Mouse (Mus musculus): ENCODE data around the gene Sap30l. TPM values are rescaled to one million over a fixed set of nuclear protein-coding genes. Genes with fewer than 3 reads are reported as not detected.
"Not testable (repeated sequence)": the region's sequence is repeated elsewhere in the genome, so short reads cannot be mapped to it uniquely, and the experiment has no call there.

Sap30l gene
- total RNA-seq, 2 experiments from 2014 or later: 16.5 to 22.6 TPM

DNA sequence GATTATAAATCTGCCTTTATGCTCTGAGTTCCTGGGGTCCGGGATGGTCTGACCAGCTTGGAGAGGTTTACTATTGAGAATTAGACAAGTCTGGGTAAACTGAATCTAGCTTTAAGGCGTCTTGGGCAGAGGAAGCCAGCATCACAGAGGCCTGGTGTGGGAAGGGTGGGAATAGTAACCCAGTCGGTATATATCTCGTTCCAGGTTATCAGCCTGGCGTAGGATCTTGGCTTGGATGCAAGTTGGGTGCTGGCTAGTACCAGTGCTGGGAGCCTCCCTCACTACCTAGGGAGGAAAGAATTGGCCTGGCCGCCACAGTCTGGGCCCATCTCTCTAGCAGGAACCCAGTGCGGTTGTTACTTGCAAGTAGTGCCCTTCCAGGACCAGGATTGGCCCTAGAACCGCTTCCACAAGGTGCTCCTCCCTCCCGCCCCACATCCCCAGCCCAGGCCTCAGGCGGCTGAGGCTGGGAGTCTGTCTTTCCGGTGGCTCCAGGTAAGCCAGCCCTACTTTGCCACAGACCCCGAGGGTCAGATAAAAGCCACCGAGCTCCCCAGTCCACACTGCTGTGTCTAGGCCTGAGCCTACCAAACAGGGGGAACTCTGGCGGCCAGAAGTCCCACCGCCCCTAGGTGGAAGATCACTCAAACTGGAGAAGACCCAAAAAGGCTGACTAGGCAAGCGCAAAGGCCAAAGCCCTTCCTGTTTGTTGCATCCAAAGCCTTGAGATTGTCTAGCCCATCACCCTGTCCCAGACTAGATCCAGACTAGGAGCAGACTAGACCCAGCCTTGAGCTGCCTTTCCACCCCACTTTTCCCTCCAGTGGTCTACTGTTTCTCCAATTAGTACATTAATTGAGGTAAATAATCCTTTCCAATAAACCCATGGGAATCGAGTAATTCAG is 28.7 kb downstream of the Sap30l start:
- ATAC-seq (replicated peaks; ENCODE audit: poor library complexity): no peak

DNA sequence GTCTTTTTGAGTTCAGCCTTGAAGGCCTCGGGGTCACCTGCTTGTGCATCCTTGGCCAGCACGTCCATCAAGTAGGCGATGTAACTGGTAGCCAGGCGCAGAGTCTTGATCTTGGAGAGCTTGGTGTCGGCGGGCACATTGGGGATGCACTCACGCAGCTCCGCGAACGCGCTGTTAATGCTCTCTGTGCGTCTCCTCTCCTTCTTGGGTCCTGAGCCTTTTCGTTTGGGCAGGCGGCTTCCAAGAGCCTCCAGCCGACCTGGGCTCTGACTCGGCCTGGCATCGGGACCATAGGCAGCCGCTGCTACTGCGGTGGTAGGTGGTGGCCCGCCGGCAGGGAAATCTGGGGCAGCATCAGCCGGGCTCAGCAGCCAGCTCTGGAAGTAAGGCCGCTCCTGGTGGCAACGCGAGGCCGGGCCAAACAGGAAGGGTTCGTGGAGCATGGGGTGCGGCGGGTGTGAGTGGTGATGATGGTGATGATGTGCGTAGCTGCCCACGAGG is 29.9 kb downstream of the Sap30l start:
- ATAC-seq (replicated peaks; ENCODE audit: poor library complexity): no peak

DNA sequence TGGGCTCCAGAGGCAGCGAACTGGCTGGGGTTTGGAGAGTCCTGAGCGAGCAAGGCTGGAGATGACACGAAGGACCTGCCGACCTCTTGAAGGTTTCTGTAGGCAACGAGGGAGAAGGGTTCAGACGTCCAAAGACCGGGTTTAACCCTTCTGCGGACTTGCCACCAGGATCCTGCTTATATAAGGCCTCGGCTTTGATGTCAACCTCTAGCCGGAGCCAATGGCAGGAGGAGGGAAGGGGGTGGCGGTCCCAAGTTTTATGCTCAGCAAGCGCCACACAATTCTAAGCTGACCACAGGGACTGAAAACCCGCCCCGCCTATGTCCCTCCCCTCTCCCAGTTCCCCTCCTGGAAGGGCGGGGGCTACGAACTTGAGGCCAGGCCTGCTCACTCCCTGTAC is 30.4 kb downstream of the Sap30l start:
- no peak for ATAC-seq (replicated peaks; ENCODE audit: poor library complexity)

DNA sequence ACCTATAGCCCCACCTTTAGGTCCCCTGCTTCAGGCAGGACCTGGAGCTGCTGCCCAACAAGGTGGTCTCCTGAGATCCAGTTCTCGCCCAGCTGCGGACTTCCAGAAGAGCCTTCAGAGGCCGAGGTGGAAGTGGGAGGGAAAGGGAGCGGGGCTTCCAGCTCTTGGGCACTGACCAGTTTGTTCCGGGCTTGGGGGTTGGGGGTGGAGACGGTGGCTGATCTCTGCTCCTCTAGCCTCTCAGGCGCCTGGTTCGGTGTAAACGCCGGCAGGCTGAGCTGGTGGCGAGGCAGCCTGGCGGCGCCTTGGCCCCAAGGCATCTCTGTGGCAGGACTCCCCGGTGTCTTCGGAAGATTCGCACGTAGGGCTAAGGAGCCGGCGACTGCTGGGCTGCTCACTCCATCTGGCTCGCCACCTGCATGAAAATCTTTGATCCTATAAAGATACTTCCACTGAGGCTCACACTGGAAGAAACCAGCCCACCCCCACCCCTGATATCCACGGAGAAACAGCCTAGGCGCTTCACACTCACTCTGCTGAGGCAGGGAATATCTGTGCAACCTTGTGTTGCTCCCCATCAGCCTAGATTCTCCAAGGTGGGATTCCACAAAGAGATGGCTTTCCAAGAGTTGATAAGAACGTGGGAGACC is 31.2 kb downstream of the Sap30l start, which contains the start of gene Hand1:
Gene Hand1, minus strand, starts transcription at position 267 of the 650 bp plus-strand sequence.
- no peak for ATAC-seq (replicated peaks; ENCODE audit: poor library complexity)

DNA sequence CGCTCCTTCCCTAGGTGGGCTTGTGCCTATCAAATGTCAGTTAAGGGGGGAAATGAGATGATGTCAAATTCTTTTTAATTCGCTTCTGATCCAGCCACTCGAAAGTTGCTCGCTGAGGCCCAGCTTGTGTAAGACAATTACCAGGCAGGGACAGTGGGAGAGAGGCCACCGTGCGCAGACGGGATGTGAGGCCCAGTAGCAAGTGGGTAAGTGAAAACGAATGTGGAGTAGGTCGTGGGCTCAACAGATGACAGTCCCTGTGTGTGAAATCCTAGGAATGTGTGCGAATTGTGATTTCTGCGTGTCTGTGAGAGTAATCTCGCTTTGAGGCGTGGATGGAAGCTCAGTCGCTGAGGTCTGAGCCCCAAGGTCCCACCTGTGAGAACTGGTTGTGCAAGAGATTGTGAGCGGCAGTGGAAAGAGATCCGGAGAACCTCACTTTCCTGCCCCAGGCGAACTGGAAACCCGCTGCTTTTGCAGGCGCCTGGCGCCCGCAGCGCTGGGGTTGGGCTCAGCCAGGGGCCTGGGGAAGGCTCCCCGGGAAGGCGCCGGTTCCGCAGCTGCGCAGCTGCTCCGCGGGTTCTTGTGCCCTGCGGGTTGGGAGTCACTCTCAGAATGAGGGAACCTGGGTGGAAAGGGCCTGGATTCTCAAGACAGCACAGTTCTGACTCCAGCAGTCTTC is 32.0 kb downstream of the Sap30l start:
- ATAC-seq (replicated peaks; ENCODE audit: poor library complexity): no peak

DNA sequence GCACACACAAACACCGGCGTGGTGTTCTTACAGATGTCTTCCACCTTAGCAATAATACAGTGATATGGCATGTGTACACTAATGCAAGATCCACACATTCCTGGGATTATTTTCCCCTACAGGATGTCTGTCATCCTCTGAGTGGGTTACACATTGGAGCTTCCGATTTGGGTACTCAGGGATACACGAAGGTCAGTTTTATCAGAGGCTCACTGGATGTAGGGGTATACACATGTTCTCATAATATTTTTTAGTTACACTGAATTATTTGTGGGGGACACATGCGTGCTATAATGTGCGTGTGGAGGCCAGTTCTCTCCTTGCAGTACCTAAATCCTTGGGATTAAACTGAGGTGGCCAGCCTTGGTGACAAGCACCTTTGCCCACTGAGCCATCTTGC is 32.6 kb downstream of the Sap30l start:
- ATAC-seq (replicated peaks; ENCODE audit: poor library complexity): no peak

DNA sequence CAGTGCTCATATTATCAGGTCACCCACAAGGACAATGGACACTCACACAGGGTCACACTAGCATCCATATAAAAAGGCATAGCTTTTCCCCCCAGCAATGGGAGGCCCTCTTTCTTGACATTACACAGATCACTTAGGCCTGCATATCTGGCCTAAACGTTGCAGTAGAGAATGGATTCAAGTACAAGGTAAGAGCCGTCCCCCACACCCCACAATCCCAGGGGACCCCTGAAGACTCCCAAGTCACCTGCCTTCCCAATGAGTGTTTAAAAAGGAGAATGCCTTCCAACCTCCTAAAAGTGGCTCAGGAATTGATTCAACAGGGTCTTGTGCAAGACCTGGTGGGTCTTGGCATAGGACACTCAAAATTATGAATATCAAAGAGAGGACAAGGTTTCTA is 33.9 kb downstream of the Sap30l start:
- ATAC-seq (replicated peaks; ENCODE audit: poor library complexity): no peak

DNA sequence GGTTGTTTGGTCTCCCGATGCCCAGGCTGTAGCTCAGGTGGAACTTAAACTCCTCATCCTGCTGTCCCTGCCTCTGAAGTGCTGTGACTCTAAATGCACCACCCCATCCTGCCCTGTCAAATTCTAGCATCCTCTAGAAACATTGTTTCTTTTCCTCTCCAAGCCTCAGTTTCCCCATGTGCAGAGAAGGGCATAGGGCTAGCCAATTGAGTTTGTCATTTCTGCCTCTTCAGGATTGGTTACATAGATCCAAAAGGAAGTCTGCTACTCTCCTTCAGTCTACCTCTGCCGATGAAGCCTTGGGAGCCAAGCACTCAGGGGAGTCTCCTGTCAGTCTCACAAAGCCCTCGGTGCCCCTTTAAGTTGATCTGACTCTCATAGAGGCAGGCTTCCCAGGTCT is 34.5 kb downstream of the Sap30l start:
- no peak for ATAC-seq (replicated peaks; ENCODE audit: poor library complexity)

DNA sequence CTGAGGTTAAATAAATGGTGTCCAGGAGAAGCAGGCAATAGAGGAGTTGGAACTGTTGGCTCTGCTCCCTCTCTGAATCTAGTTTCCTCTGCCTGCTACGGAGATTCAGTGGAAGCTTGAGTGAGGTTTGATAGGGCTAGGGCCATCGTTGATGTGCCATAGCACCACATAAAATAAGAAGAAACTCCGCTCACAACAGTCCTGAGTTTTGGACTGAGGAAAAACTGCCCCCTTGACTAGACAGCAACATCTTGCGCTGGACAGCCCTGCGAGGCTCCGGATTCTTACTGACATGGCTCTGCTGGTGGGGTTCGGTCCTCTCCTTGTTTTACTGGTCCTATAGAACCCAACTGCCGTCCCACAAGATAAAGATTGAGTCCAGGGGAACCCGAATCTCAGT is 35.0 kb downstream of the Sap30l start:
- ATAC-seq (replicated peaks; ENCODE audit: poor library complexity): no peak

DNA sequence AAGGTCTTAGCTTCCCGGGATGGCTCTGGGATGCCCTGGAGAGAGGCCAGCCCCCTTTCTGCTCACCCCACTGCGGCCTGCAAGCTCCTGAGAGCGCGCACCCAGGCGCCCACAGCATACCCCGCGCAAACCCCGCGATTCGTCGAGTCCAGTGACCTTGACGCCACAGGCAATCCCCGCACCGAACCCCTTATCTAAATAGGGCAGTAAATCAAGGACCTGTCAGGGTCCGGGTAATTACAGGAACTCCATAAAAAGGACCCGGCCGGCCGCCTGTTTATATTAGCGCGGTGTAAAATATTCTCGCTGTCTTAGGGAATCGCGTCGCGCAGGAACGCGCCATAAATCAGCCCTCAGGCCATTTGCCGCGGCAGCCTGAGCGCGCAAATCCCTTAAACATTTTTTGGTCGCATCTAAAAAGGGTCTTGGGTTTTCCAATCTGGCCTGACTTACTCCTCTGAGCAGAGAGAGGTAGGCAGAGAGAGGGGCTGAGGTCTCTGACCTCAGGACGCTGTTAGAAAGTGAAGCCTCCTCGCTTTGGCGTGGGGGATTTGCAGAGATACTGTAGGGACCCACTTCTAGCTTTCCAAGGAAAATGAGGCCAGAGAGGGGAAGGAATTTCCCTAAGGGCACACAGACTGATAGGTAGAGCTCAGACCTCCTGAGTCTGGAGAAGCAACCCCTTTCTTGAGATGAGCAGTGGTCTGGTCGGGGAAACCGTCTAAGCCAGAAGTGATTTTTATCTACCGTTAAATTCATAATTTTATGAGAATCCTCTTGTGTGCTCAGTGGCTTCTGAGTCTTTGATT is 35.6 kb downstream of the Sap30l start:
- no peak for ATAC-seq (replicated peaks; ENCODE audit: poor library complexity)

DNA sequence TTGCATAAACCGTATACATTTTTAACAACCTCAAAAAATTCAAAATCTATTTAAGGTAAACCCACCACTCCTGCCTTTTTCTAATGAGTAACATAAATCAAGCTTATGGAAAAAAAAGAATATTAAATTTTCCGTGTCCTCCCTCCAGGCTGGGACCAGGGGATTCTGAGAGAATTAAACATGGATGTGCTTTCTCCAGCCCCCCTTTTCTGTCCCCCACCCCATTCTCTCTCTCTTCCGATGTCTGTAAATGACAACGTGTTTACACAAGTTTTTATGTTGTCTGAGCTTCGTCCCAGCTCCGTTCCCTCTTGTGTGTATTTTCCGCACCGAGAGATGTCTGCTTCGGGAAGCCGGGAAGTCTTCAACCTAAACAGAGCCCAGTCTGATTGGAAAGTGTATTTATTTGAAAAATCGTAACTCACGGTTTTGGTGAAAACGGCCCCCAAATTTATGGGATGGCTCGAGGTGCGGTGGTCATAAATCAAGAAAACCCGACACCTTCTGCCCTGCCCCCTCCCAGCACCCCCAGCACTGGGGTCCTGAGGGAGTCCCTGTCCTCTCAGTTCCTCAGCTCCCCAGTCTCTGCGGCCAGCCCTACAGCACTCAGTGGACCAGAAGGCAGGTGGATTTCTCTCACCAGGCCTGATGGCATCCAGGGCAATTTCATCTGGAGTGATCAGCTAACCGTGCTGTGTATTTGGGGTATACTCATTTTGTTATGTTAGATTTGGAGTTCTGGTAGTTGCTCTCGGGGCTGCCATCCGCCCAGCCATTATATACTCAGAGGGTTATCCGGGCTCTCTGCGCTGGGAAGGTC is 36.6 kb downstream of the Sap30l start:
- ATAC-seq (replicated peaks; ENCODE audit: poor library complexity): no peak

DNA sequence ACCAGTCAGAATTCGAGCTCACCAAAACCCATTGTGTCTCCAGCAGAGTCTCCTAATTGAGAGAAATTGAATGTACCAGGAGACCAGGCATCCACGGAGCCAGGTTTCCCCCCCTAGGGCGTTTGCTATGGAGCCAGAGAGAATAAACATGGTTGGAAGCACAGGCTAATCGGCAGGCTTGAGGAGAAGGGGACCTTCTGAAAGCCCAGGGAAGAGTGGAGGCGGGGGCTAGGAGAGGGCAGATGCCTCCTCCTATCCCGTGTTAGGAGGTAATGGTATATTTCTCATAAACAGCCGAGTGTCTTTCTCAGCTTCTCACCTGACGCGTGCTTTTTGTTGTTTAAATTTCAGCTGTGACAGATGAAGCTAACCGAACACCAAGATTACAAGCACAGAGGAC is 39.5 kb downstream of the Sap30l start:
- ATAC-seq (replicated peaks; ENCODE audit: poor library complexity): no peak

DNA sequence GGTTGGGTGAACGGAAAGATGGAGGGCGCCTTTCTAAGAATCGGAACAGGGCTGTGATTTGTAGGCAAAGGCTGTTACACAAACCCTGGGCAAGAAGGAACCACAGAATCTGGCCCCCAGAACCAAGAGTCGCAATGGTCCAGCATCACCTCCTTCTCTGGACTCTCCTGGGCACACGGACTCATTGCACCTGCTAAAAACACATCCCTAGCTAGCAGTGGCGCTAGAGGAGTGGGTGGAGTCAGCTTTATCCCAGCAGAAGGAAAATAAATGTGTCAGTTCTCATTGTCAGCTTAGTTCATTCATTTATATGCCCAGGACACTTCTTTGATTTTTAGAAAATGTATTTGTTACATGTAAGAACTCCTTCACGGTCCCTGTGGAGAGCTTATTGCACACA is 40.0 kb downstream of the Sap30l start:
- ATAC-seq (replicated peaks; ENCODE audit: poor library complexity): no peak

DNA sequence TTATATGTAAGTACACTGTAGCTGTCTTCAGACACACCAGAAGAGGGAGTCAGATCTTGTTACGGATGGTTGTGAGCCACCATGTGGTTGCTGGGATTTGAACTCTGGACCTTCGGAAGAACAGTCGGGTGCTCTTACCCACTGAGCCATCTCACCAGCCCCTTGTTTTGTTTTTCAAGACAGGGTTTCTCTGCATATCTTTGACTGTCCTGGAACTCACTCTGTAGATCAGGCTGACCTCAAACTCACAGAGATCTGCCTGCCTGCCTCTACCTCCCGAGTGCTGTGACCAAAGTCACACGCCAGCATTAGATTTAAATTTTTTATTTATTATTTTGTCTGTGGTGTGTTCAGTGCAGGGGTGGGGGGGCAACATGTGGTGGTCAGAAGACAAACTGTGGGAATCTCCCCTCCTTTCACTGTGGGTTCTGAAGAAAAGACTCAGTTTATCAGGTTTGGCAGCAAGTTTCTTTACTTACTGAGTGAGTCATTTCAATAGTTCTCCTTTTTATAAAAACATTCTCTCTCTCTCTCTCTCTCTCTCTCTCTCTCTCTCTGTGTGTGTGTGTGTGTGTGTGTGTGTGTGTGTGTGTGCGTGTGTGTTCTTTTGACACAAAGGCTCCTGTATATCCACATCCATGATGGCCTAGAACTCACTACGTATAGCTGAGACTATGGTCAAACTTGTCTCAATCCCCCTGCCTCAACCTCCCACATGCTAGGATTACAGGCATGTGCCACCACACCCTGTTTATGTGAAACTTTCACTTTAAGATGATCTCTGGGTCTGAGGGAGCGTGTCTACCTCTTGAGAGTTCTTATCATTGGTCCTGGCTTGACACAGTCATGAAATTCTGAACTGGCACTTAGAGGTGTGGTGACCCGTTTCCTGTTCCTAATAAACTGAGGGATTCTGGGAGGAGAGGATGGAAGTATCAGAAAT is 45.3 kb downstream of the Sap30l start:
- ATAC-seq (replicated peaks; ENCODE audit: poor library complexity): not testable (repeated sequence)

DNA sequence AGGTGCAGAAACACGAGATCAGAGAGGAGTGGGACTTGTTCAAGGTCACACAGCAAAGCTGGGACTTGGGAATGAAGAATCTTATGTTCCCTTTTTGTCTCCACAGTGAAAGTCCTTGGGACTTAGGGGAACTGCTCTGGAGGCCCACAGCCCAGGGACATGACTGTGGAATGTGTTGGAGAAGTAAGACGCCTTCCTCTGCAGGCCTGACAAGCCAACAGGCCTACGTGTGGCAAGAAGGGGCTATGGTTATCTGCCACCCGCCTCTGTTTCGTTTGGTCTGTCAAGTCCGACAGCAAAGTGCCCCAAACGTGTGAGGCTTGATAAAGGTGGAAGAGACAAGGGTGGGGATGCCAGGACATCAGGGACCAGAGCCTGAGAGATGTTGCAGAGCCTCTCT is 46.0 kb downstream of the Sap30l start:
- ATAC-seq (replicated peaks; ENCODE audit: poor library complexity): no peak

DNA sequence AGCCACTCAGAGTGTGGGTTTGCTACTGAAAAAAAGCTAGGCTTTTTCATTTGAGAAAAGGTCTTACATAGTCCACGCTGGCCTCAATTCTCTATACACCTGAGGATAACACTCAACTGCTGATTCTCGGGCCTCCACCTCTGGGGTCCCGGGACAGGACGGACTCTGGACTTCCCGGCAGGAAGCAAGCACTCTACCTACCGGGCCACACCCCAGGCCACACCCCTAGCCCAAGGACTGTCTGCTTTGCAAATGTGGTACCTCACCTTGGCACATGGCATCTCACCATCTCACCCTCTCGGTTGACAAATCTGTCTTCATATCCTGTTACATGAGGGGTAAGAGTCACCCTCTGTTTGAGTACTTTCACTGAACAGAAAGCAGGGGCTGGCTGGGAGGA is 48.9 kb downstream of the Sap30l start:
- no peak for ATAC-seq (replicated peaks; ENCODE audit: poor library complexity)

DNA sequence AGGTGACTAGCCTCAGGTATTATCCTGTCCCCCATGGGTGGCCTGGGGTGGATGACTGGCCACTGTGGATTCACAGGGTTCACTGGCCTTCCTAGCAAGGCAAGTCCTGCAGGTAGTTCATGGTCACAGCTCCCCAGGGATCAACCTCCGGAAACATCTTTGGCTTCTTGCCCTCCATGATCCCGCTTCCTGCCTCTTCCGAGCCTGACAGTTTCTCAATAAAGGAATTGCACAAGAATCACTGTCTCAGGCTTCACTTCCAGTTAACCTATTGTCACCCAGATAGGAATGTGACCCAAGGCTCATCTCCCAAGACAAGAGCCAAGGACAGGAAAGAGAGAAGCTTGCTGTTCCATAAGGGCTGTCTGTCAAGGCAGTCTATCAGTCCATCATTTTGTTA is 49.5 kb downstream of the Sap30l start:
- ATAC-seq (replicated peaks; ENCODE audit: poor library complexity): peak; percentile 44; the same call in 1 of the 2 replicates

DNA sequence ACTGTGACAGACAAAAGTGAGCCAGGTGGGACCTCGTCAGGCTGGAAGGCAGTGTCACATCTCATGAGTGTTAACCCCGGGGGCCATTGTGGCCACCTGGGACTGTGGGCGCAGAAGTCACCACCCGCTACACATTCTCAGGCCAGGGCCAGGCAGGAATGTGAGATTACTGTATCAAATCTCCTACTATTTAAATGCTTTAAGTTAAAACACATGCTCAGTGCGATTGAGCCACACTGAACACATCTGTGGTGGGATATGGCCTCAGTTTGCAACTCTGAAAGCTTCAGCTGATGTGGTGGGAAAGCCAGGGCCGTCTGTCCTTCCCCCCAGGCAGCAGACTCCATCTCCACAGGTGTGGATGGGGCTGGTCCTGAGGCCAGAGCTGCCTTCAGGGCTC is 52.1 kb downstream of the Sap30l start:
- ATAC-seq (replicated peaks; ENCODE audit: poor library complexity): no peak

DNA sequence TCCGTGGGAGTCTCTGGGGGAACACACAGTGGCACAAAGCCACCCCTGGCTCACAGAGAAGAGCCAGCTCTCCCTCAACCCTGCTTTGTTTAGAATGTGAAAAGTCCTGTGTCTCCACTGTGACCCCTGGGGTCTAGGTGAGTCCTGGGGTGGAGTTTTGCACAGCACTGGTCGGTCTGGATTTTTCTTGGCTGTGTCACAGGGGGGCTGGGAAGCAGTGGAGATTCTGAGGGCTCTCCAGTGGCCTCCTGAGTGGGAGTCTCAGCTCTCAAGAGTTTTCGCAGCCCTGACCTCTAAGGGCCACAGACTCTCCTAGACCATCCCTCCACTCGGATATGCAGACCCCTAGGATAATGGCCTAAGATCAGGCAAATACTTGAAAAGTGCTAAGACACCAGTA is 56.3 kb downstream of the Sap30l start:
- no peak for ATAC-seq (replicated peaks; ENCODE audit: poor library complexity)

All from megakaryocyte progenitor cell, adult 5-6 weeks (primary cell).